Mouse (Mus musculus) liver, embryonic 14.5 days (tissue): ENCODE results near the gene Tyw1. TPM values are rescaled to one million over a fixed set of nuclear protein-coding genes. Genes with fewer than 3 reads are reported as not detected.
A peak's percentile ranks its signal among the peaks of the same experiment; 100 is the strongest.
"Not testable (repeated sequence)": the region's sequence is repeated elsewhere in the genome, so short reads cannot be mapped to it uniquely, and the experiment has no call there.

Experiments
- ATAC-seq: fragments of 200-750 bp; cut with Nextera tagmentation; 2 replicates; pipeline ENCODE4 v1.8.0; 2017; ENCODE audit warnings: moderate number of reproducible peaks, mild to moderate bottlenecking, moderate library complexity; ENCODE audit not compliant: insufficient read depth
- DNase-seq, 3 experiments: peaks; one replicate each; pipeline ENCODE4 v3.0.0-alpha.2; 2012 to 2013; ENCODE audit warnings: low read depth in 3 of 3, low spot score in 3 of 3
- H3K27ac ChIP-seq: fragments of 300-500 bp; sonication (generic); 2 replicates; pipeline ENCODE4 v1.5.1; 2014; ENCODE audit warnings: moderate library complexity, mild to moderate bottlenecking, control low read depth, inconsistent platforms
- H3K27me3 ChIP-seq: fragments of 300-500 bp; sonication (generic); 2 replicates; pipeline ENCODE4 v1.6.1; 2014; ENCODE audit warnings: mild to moderate bottlenecking, low read length, moderate library complexity; ENCODE audit not compliant: control insufficient read depth, insufficient read depth
- H3K36me3 ChIP-seq: fragments of 300-500 bp; sonication (generic); replicated peaks from 2 replicates; pipeline ENCODE4 v1.6.1; 2014; ENCODE audit warnings: low read depth; ENCODE audit not compliant: control insufficient read depth, insufficient read depth
- H3K4me1 ChIP-seq, 2 experiments: fragments of 200-500 bp in 1 of 2; fragments of 300-500 bp in 1 of 2; sonication (generic) in 1 of 2; replicated peaks; 2 replicates each; pipeline ENCODE4 v1.6.1; 2012 to 2014; ENCODE audit warnings: antibody characterized with exemption in 1 of 2, inconsistent platforms in 1 of 2, low read length in 1 of 2; ENCODE audit not compliant: control insufficient read depth in 2 of 2, insufficient read depth in 2 of 2
- H3K4me2 ChIP-seq: fragments of 300-500 bp; sonication (generic); 2 replicates; pipeline ENCODE4 v1.6.1; 2014; ENCODE audit warnings: low read depth, mild to moderate bottlenecking, control low read depth, moderate library complexity
- H3K4me3 ChIP-seq, 2 experiments: fragments of 200-500 bp in 1 of 2; fragments of 300-500 bp in 1 of 2; sonication (generic) in 1 of 2; 2 replicates each; pipeline ENCODE4 v1.5.1; 2012 to 2014; ENCODE audit warnings: low read depth in 2 of 2, low read length in 2 of 2, mild to moderate bottlenecking in 2 of 2, control low read depth in 1 of 2, inconsistent platforms in 1 of 2, moderate library complexity in 1 of 2; ENCODE audit not compliant: insufficient read depth in 1 of 2
- H3K9ac ChIP-seq: fragments of 300-500 bp; sonication (generic); replicated peaks from 2 replicates; pipeline ENCODE4 v1.6.1; 2014; ENCODE audit warnings: mild to moderate bottlenecking, control low read depth, moderate library complexity
- H3K9me3 ChIP-seq: fragments of 300-500 bp; sonication (generic); 2 replicates; pipeline ENCODE4 v1.6.1; 2016; ENCODE audit warnings: low read length, mixed read lengths; ENCODE audit not compliant: control insufficient read depth
- CTCF ChIP-seq: IDR thresholded peaks from 2 replicates; pipeline ENCODE4 v1.5.1; 2016; ENCODE audit warnings: antibody characterized with exemption, low read depth, control low read depth
- EP300 ChIP-seq: IDR thresholded peaks from 2 replicates; pipeline ENCODE4 v1.6.1; 2016; ENCODE audit warnings: antibody characterized with exemption, low read depth
- WGBS: fragments of 180-500 bp; shearing (Covaris S2); extraction: QIAGEN DNeasy Blood & Tissue Kit; methylation state at CpG from one replicate; pipeline ENCODE4 v1.1.7; 2014; ENCODE audit not compliant: insufficient replicate concordance; 5-methylcytosine and 5-hydroxymethylcytosine counted together
- polyA plus RNA-seq, 2 experiments: library from polyadenylated mRNA; depleted of rRNA in 1 of 2; stranded (reverse) in 1 of 2; unstranded in 1 of 2; fragments of >200 nt; fragmentation: Nextera tagmentation in 1 of 2; extraction: Ambion mirVana in 1 of 2; gene quantifications; 2 replicates each; pipeline versions ENCODE4 v1.2.1 to v1.2.3; 2012 to 2014

Gene Tyw1
- polyA plus RNA-seq, 2 experiments = 6.8 to 12.1 TPM

GRCm38 (mm10) chr5:130247823-130248222, 7.6 kb upstream of the Tyw1 start:
- Histone ChIP-seq H3K9me3 (no peaks in the 10 kb centered on the region), H3K27me3 (no peaks in the 10 kb centered on the region), H3K27ac (no peak overlapping the region), H3K4me1 (no peaks in the 10 kb centered on the region), H3K9ac (no peak overlapping the region), H3K36me3 (peaks cover 95% of the 10 kb centered on the region), H3K4me2 (no peak overlapping the region), H3K4me3 (no peak overlapping the region)
- WGBS = 68% methylated on average over 5 of the region's 5 CpGs
- TF ChIP-seq EP300 = no peak
- no peak for TF ChIP-seq CTCF
- DNase-seq = no peak
- no peak for ATAC-seq

GRCm38 (mm10) chr5:130254164-130255016, 1.0 kb upstream of the Tyw1 start:
- H3K9me3 ChIP-seq = no peaks in the 10 kb centered on the region
- H3K4me3 ChIP-seq = peak overlapping the region; percentile 90 to 91
- peak overlapping the region; percentile 99 for H3K4me2 ChIP-seq
- no peak for ATAC-seq
- TF ChIP-seq EP300 (no peak), CTCF (peak; percentile 55)
- H3K4me1 ChIP-seq = peaks cover 5 to 21% of the 10 kb centered on the region in 2 experiments
- peaks cover 43% of the 10 kb centered on the region for H3K36me3 ChIP-seq
- H3K27me3 ChIP-seq = no peaks in the 10 kb centered on the region
- 4% methylated on average over 19 of the region's 19 CpGs for WGBS
- H3K9ac ChIP-seq = peak overlapping the region; percentile 93
- H3K27ac ChIP-seq = peak overlapping the region; percentile 65
- DNase-seq = peak in 2 of 3 experiments; percentile 51 to 67

- ATAC-seq (peak; percentile 1; the same call in 1 of the 2 replicates), DNase-seq (peak in 1 of 3 experiments; percentile 48)
- Histone ChIP-seq H3K27ac (peak overlapping the region; percentile 91), H3K4me3 (peak overlapping the region; percentile 81 to 91), H3K4me1 (peaks cover 5 to 21% of the 10 kb centered on the region in 2 experiments), H3K36me3 (peaks cover 28% of the 10 kb centered on the region), H3K4me2 (peak overlapping the region; percentile 99), H3K9ac (peak overlapping the region; percentile 66)
- H3K27me3 ChIP-seq, H3K9me3 ChIP-seq: not testable (repeated sequence)
- TF ChIP-seq CTCF = 0 out of 2 replicates have a peak, but pooled peaks have one; percentile 13
- 18% methylated on average over 20 of the region's 20 CpGs for WGBS
Observed at GRCm38 (mm10) chr5:130255799-130256525, 543 bp downstream of the Tyw1 start.

GRCm38 (mm10) chr5:130256678-130257271, 1.4 kb downstream of the Tyw1 start:
- peak overlapping the region; percentile 91 for H3K27ac ChIP-seq
- H3K4me3 ChIP-seq = peak overlapping the region; percentile 91 to 95
- peaks cover 5 to 21% of the 10 kb centered on the region in 2 experiments for H3K4me1 ChIP-seq
- under 1% methylated on average over 25 of the region's 25 CpGs for WGBS
- H3K36me3 ChIP-seq = peaks cover 20% of the 10 kb centered on the region
- TF ChIP-seq EP300 = 0 out of 2 replicates have a peak, but pooled peaks have one; percentile 17
- no peak for TF ChIP-seq CTCF
- no peaks in the 10 kb centered on the region for H3K9me3 ChIP-seq
- H3K9ac ChIP-seq = peak overlapping the region; percentile 67
- DNase-seq (peak; percentile 98 to 99 (median 99)), ATAC-seq (peak; percentile 87)
- H3K4me2 ChIP-seq = peak overlapping the region; percentile 99
- H3K27me3 ChIP-seq = no peaks in the 10 kb centered on the region
